Mouse (Mus musculus): Measurements from ENCODE around the gene Csad.

- TF ChIP-seq GATA1 (IDR thresholded peaks at IDR 0.05; ENCODE audit: low read length) (no peak), TAL1 (IDR thresholded peaks at IDR 0.05; ENCODE audit: low read length) (no peak)
Measured at GRCm38 (mm10) chr15:102195373-102195772, 9.2 kb downstream of the Csad start.
